Mouse (Mus musculus) spleen, postnatal 36 days (tissue): ENCODE results near the gene Erbb3.
"Not testable (repeated sequence)": the region's sequence is repeated elsewhere in the genome, so short reads cannot be mapped to it uniquely, and the experiment has no call there.

Experiments
- DNase-seq, 2 experiments: peaks; one replicate each; pipeline ENCODE4 v3.0.0; 2022; ENCODE audit warnings: low spot score in 2 of 2, mixed read lengths in 1 of 2

Erbb3 gene

GRCm38 (mm10) chr10:128556963-128557362, 32.5 kb downstream of the Erbb3 start:
- no peak for DNase-seq

DNA sequence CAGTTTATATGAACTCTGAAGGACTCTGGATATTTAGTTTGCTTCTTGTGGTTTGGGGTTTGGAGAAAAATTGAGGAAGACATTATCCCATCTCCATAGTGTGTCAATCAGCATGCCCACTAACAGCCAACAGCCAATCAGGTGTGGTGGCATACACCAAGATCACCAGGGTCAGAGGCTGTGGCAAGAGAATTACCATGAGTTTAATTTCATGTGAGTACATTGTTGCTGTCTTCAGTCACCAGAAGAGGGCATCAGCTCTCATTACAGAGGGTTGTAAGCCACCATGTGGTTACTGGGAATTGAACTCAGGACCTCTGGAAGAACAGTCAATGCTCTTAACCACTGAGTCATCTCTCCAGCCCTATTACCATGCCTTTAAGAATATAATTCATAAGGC, 33.2 kb downstream of the Erbb3 start:
- no peak for DNase-seq

DNA sequence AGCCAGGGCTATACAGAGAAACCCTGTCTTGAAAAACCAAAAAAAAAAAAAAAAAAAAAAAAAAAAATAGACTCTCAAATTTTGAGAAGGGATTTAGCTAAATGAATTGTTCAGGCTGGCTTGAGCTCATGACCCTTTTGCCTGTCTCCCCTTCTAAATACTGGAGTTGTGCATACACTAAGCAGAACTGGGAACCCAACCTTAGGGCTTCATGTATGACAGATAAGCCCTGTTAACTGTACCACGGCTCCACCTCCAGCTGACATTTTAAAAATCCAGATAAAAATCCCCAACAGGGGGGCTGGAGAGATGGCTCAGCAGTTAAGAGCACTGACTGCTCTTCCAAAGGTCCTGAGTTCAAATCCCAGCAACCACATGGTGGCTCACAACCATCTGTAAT, 33.9 kb downstream of the Erbb3 start:
- DNase-seq = not testable (repeated sequence)

GRCm38 (mm10) chr10:128550144-128550823, 39.2 kb downstream of the Erbb3 start:
- not testable (repeated sequence) for DNase-seq

DNA sequence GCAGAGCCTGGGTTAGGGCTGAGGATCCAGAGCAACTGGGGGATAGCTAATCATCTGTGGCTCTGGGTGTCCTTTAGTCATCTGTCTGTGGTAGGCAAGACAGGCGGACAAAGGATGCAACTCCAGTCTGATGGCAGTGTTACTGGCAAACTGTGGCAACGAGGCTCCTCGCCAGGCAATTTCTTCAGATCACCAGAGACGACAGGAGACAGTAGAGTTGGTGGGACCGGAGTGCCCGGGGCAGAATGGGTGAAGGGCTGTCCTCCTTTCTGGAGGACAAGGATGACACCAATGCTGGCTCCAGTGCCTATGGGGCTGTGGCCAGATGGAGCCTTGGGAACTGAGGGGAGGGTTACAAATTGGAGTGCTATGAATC, 39.8 kb downstream of the Erbb3 start:
- DNase-seq = peak in 1 of 2 experiments; percentile 11

DNA sequence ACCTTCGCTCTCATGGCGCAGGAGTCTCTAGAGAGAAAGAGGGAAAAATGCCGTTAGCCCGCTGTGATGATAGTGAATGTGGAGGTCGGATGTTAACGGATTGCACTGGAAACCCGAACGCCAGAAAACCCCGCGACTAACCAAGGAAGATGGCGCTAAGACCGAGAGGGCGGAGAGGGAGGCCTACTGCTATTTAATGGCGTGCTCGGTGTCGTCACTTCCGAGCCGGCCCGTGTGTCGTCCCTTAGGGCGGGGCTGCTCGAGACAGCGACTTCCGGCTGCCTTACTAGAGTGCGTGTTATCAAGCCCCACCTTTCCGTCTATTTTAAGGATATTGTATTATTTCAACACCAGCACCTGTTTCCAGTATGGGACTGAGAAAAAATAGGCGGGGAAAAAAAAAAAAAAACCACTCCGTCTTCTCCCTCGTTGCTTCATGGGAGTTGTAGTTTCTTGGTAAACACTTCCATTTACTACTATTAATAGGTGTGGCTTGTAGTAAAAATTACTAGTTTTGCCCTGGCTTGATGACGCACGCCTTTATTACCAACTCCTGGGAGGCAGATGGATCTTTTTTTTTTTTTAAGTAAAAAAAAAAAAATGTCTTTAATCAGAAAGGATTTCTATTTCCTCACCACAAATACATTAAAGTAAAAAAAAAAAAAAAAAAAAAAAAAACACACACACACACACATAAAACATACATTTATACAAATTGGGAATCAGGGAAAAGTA, 40.3 kb downstream of the Erbb3 start, which contains the start of gene Rpl41:
Gene Rpl41, minus strand, starts transcription at position 359 of the 735 bp plus-strand sequence.
- DNase-seq = peak; percentile 94 to 96

DNA sequence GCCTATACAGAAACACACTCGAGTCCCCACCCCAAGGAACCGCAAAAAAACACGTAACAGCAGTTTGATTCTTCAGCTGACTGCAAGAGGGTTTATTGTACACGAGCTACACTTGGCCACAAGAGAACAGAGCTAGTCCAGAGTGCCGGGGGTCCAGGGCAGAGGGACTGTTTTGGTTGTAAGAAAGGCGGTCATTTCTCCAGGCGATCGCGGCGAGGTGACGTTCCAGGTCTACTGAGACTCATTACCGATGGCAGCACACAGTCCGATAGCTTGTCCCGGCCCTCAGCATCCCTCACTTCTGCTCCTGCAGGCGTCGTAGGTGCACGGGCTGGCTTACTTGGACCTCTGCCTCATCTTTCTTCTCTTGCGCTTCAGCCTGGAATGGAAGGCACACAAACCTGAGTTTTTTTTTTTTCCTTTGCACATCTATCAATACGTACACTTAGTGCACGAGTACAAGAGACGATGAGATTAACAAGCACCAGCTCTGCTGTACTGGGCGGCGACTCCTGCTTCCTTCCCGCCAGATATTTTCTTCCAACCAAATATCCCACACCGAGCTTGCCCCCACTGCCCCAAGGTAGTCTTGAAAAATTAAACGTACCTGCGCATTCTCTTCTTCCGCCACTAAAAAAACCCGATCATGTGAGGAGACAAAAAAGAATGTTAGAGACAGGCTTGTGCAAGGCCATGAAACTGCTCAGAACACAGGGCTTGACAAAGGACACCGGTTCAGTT, 41.2 kb downstream of the Erbb3 start:
- DNase-seq = peak in 1 of 2 experiments; percentile 19

DNA sequence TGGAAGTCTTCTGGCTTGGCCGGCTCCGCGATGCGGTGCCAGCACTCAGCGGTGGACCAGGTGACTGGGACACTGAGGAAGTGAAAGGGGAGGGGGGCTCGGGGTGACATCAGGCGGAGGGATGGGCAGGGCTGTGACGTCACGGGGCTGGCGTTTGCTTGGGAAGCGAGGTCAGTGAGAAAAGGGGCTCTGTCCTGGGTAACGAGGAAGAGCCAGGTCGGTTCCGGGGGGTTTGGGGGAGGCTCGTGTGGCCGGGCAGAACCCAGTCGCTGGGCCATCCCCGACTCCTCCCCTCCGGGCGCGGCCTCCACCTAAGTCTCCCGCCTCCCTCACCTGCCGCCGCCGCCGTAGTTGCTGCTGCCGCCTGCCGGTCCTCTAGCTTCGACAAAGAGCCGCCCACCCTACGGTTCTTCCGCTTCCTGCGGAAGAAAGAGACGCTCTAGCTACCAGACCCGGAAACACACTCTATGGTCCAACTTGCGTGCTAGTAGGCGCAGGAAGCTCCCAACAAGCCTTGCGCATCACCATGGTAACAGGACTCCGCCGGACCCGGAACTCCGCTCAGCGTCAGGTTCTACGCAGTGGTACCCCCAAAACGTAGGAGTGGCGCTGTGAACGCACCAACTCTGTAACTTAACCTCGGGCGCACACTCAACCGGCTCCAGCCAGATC, 42.0 kb downstream of the Erbb3 start, which contains the start of gene Zc3h10:
Gene Zc3h10, minus strand, starts transcription at position 414 of the 672 bp plus-strand sequence.
- DNase-seq = peak; percentile 97

GRCm38 (mm10) chr10:128546787-128547186, 42.7 kb downstream of the Erbb3 start:
- DNase-seq = no peak

GRCm38 (mm10) chr10:128546361-128546760, 43.1 kb downstream of the Erbb3 start:
- peak in 1 of 2 experiments; percentile 55 for DNase-seq

DNA sequence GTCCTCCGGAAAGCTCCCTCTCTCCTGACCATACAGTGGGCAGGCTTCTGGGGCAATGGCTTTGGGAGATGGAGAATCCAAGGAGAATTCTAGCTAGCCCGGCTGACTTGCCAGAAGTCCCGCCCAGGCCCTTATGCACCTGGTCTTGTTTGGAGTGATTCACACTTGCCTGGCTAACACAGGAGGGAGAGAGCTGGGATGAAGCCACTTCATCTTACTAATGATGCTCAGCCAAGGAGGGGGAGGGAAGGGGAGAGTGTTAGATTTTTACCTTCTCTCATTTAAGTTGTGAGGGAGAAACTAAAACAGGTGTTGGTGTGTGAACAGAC, 43.9 kb downstream of the Erbb3 start:
- no peak for DNase-seq

- DNase-seq = no peak
Observed at GRCm38 (mm10) chr10:128544674-128545569, 44.5 kb downstream of the Erbb3 start.

DNA sequence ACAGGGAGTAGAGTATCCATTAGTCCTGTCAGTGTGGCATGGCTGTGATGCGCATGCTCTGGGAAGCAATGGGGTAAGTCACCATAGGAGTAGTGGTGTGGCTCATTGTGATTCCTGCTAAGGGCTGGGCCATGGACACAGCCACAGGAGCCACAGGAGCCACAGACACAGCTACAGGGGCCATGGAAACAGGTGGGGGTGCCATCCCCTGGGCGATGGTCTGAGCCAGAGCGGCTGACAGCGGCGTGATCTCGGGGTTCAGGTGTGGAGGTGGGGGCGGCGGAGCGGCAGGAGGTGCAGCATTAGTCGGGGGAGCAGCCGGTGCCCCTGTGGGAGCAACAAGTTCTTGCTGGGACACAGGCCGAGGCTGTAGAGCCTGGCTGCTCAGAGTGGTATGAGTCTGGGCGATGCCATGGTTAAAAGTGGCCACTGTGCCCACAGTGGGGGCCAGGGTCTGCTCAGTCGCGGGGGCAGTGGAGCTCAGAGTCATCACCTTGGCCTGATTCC, 45.2 kb downstream of the Erbb3 start:
- no peak for DNase-seq

- no peak for DNase-seq
Observed at GRCm38 (mm10) chr10:128543100-128543499, 46.4 kb downstream of the Erbb3 start.

DNA sequence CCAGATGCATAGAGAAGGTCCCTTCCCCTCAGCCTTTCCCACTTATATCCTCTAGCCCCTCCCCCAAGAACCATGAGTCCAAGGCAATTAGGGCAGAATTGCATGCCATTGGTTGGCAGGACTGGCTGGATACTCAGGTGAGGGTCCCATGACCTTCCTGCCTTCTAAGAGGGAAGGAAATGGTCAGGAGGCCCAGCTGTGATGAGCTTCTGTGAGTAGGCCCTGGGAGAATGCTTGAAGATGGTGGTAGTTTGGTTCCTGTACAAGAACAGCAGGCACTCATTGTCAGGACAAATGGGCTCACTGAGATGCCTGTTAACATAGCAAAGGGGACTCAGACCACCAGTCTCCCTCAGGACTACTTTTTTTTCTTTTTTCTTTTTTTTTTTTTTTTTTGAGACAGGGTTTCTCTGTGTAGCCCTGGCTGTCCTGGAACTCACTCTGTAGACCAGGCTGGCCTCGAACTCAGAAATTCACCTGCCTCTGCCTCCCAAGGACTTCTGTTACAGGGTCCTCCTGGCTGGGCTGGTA, 51.0 kb downstream of the Erbb3 start:
- no peak for DNase-seq

DNA sequence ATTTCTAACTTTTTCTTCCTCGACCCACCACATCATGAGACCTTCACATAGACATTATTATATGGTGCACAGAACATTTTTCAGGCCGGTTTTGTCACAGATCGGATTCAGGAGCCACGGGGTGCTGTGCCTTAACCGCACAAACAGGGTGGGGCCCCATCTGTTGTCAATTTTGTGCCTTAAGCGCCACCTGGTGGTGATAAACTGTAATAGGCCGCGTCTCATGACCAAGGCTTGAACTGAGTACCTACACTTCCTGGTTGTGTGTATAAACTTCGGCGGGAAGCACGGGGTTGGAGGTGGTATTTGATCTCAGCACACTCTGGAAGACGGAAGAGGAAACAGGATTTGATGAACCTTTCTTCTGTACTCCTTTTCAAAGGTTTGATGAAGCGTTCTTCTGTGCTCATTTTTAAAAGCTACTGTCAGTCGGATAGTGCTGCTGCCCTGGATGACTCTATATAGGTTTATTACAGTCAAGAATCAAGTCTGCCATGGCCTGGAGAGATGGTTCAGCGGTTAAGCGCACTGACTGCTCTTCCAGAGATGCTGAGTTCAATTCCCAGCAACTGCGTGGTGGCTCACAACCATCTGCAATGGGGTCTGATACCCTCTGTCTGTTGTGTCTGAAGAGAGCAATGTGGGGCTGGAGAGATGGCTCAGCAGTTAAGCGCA, 53.0 kb downstream of the Erbb3 start:
- DNase-seq = peak; percentile 91 to 95

GRCm38 (mm10) chr10:128535624-128536265, 53.7 kb downstream of the Erbb3 start:
- DNase-seq = peak; percentile 70 to 77

GRCm38 (mm10) chr10:128535206-128535605, 54.2 kb downstream of the Erbb3 start:
- no peak for DNase-seq
